Mouse (Mus musculus): ENCODE data around the gene Olfr866. TPM values are rescaled to one million over a fixed set of nuclear protein-coding genes. Genes with fewer than 3 reads are reported as not detected.

Gene Olfr866
- total RNA-seq (2021) = not detected
- long read RNA-seq, experiment 1 = 0 reads
- long read RNA-seq, experiment 2 = 0 reads

GRCm38 (mm10) chr9:20027935-20028334 is at the start of gene Olfr866:
Olfr866 (minus strand) TSS chr9:20028035.
- no peak for DNase-seq (ENCODE audit: low spot score in 2 of 2)

- no peak for DNase-seq (ENCODE audit: low spot score in 2 of 2)
Observed at GRCm38 (mm10) chr9:20073523-20074177, 45.8 kb upstream of the Olfr866 start.

GRCm38 (mm10) chr9:20071291-20071690 is 43.5 kb upstream of the Olfr866 start:
- DNase-seq (ENCODE audit: low spot score in 2 of 2) = no peak

- no peak for DNase-seq (ENCODE audit: low spot score in 2 of 2)
Observed at GRCm38 (mm10) chr9:20070236-20070635, 42.4 kb upstream of the Olfr866 start.

GRCm38 (mm10) chr9:20057462-20057861 is 29.6 kb upstream of the Olfr866 start, which contains the start of gene Olfr867:
Olfr867 (minus strand) TSS chr9:20057562.
- no peak for DNase-seq (ENCODE audit: low spot score in 2 of 2)

GRCm38 (mm10) chr9:20047964-20048363 is 20.1 kb upstream of the Olfr866 start:
- DNase-seq (ENCODE audit: low spot score in 2 of 2) = no peak

Small RNA genes within 50 kb of the gene (microRNA-seq; reads per million reads assigned to microRNA genes)
- not detected for gene Gm26231
- not detected for gene Gm44395

Other genes starting within 250 kb of the Olfr866 start
- not detected for gene Olfr58, start 247.8 kb downstream of the Olfr866 start, total RNA-seq (2021)
- gene Olfr859, start 223.1 kb downstream of the Olfr866 start, total RNA-seq (2021) = not detected
- gene Olfr860, start 178.3 kb downstream of the Olfr866 start, total RNA-seq (2021) = not detected
- not detected for gene Olfr862, start 140.0 kb downstream of the Olfr866 start, total RNA-seq (2021)
- not detected for gene Olfr77, start 111.2 kb downstream of the Olfr866 start, total RNA-seq (2021)
- gene Olfr867, start 29.5 kb upstream of the Olfr866 start, total RNA-seq (2021) = not detected
- gene Olfr868, start 70.6 kb upstream of the Olfr866 start, total RNA-seq (2021) = not detected
- gene Olfr869, start 101.0 kb upstream of the Olfr866 start, total RNA-seq (2021) = not detected
- not detected for gene Olfr870, start 146.0 kb upstream of the Olfr866 start, total RNA-seq (2021)
- not detected for gene Olfr871, start 184.2 kb upstream of the Olfr866 start, total RNA-seq (2021)
- not detected for gene Olfr872, start 209.1 kb upstream of the Olfr866 start, total RNA-seq (2021)

All from gastrocnemius, postnatal 4 days (tissue).